Mouse (Mus musculus) heart, postnatal 0 days (tissue): ENCODE measurements around the gene Pfkfb4. TPM values are rescaled to one million over a fixed set of nuclear protein-coding genes. Genes with fewer than 3 reads are reported as not detected.

ENCODE experiments used
- ATAC-seq: fragments of 200-750 bp; cut with Nextera tagmentation; 2 replicates; pipeline ENCODE4 v1.8.0; 2017; ENCODE audit warnings: low read depth, moderate number of reproducible peaks, moderate library complexity; ENCODE audit not compliant: insufficient read depth
- DNase-seq: peaks from one replicate; pipeline ENCODE4 v3.0.0-alpha.2; 2016; ENCODE audit warnings: low spot score
- H3K27ac ChIP-seq: fragments of 300-500 bp; sonication (generic); 2 replicates; pipeline ENCODE4 v1.5.1; 2014; ENCODE audit warnings: low read depth, mild to moderate bottlenecking
- H3K27me3 ChIP-seq: fragments of 300-500 bp; sonication (generic); 2 replicates; pipeline ENCODE4 v1.6.1; 2014; ENCODE audit warnings: low read length, mixed read lengths; ENCODE audit not compliant: control insufficient read depth, insufficient read depth
- H3K36me3 ChIP-seq: fragments of 300-500 bp; sonication (generic); replicated peaks from 2 replicates; pipeline ENCODE4 v1.6.1; 2014; ENCODE audit warnings: low read length, mixed read lengths; ENCODE audit not compliant: control insufficient read depth, insufficient read depth
- H3K4me1 ChIP-seq: fragments of 300-500 bp; sonication (generic); 2 replicates; pipeline ENCODE4 v1.6.1; 2014; ENCODE audit warnings: antibody characterized with exemption; ENCODE audit not compliant: control insufficient read depth, insufficient read depth
- H3K4me2 ChIP-seq: fragments of 300-500 bp; sonication (generic); 2 replicates; pipeline ENCODE4 v1.6.1; 2014; ENCODE audit warnings: low read depth, mild to moderate bottlenecking, low read length, moderate library complexity
- H3K4me3 ChIP-seq: fragments of 300-500 bp; sonication (generic); 2 replicates; pipeline ENCODE4 v1.5.1; 2014; ENCODE audit warnings: low read depth, low read length
- H3K9ac ChIP-seq: fragments of 300-500 bp; sonication (generic); replicated peaks from 2 replicates; pipeline ENCODE4 v1.6.1; 2014; ENCODE audit warnings: low read depth, low read length, mixed read lengths
- H3K9me3 ChIP-seq: fragments of 300-500 bp; sonication (generic); replicated peaks from 2 replicates; pipeline ENCODE4 v1.6.1; 2016; ENCODE audit warnings: low read length; ENCODE audit not compliant: control insufficient read depth
- CTCF ChIP-seq: IDR thresholded peaks from 2 replicates; pipeline ENCODE4 v1.5.1; 2016; ENCODE audit warnings: antibody characterized with exemption, control low read depth, low read depth
- EP300 ChIP-seq: IDR thresholded peaks from 2 replicates; pipeline ENCODE4 v1.6.1; 2016; ENCODE audit warnings: antibody characterized with exemption, low read depth
- WGBS: fragments of 180-500 bp; shearing (Covaris S2); extraction: QIAGEN DNeasy Blood & Tissue Kit; methylation state at CpG from one replicate; pipeline ENCODE4 v1.1.7; 2014; 5-methylcytosine and 5-hydroxymethylcytosine counted together
- polyA plus RNA-seq: library from polyadenylated mRNA; unstranded; fragments of >200 nt; fragmentation: Nextera tagmentation; extraction: Ambion mirVana; gene quantifications from 2 replicates; pipeline ENCODE4 v1.2.1, GENCODE M21; 2015
- total RNA-seq: library from RNA; depleted of rRNA; stranded (reverse); fragments of >200 nt; gene quantifications from 2 replicates; pipeline ENCODE4 v1.2.3, GENCODE M21; 2014; ENCODE audit warnings: low replicate concordance

Pfkfb4 gene
- total and polyA plus RNA-seq, 2 experiments from 2014 or later, result 3.1 to 4.0 TPM

GRCm38 (mm10) chr9:109008081-109008480, 16.5 kb downstream of the Pfkfb4 start:
- H3K4me3 ChIP-seq, result no peak overlapping the region
- H3K9ac ChIP-seq, result no peak overlapping the region
- no peaks in the 10 kb centered on the region for H3K9me3 ChIP-seq
- H3K27me3 ChIP-seq, result no peaks in the 10 kb centered on the region
- H3K4me1 ChIP-seq, result no peaks in the 10 kb centered on the region
- no peak overlapping the region for H3K4me2 ChIP-seq
- no peak overlapping the region for H3K27ac ChIP-seq
- no peak for TF ChIP-seq CTCF
- TF ChIP-seq EP300, result no peak
- no peaks in the 10 kb centered on the region for H3K36me3 ChIP-seq
- no peak for DNase-seq
- no peak for ATAC-seq
- WGBS, result 78% methylated on average over 9 of the region's 9 CpGs

- H3K27ac ChIP-seq, result no peak overlapping the region
- DNase-seq (no peak), ATAC-seq (no peak)
- H3K4me1 ChIP-seq, result no peaks in the 10 kb centered on the region
- TF ChIP-seq CTCF (no peak), EP300 (no peak)
- H3K27me3 ChIP-seq, result no peaks in the 10 kb centered on the region
- H3K36me3 ChIP-seq, result no peaks in the 10 kb centered on the region
- no peak overlapping the region for H3K9ac ChIP-seq
- H3K9me3 ChIP-seq, result no peaks in the 10 kb centered on the region
- 60% methylated on average over 9 of the region's 10 CpGs for WGBS
- 0 out of 2 replicates have a peak overlapping the region, but pooled peaks have one; percentile 21 for H3K4me2 ChIP-seq
- H3K4me3 ChIP-seq, result no peak overlapping the region
Measured at GRCm38 (mm10) chr9:109008994-109009635, 17.5 kb downstream of the Pfkfb4 start.

GRCm38 (mm10) chr9:109009636-109010315, 18.2 kb downstream of the Pfkfb4 start:
- Histone ChIP-seq H3K4me1 (no peaks in the 10 kb centered on the region), H3K9me3 (no peaks in the 10 kb centered on the region), H3K27ac (no peak overlapping the region), H3K36me3 (no peaks in the 10 kb centered on the region), H3K4me3 (no peak overlapping the region), H3K27me3 (no peaks in the 10 kb centered on the region), H3K9ac (no peak overlapping the region), H3K4me2 (peak overlapping the region; percentile 21; the same call in 1 of the 2 replicates)
- TF ChIP-seq CTCF, result no peak
- no peak for TF ChIP-seq EP300
- DNase-seq, result peak; percentile 61
- peak; percentile 81 for ATAC-seq
- WGBS, result 35% methylated on average over 17 of the region's 17 CpGs

- no peak overlapping the region for H3K27ac ChIP-seq
- DNase-seq (no peak), ATAC-seq (no peak)
- no peak overlapping the region for H3K4me3 ChIP-seq
- TF ChIP-seq CTCF (no peak), EP300 (no peak)
- no peak overlapping the region for H3K4me2 ChIP-seq
- 65% methylated on average over 14 of the region's 14 CpGs for WGBS
- H3K27me3 ChIP-seq, result no peaks in the 10 kb centered on the region
- no peaks in the 10 kb centered on the region for H3K9me3 ChIP-seq
- H3K9ac ChIP-seq, result no peak overlapping the region
- no peaks in the 10 kb centered on the region for H3K4me1 ChIP-seq
- no peaks in the 10 kb centered on the region for H3K36me3 ChIP-seq
Measured at GRCm38 (mm10) chr9:109010316-109010690, 18.7 kb downstream of the Pfkfb4 start.

GRCm38 (mm10) chr9:109015397-109015796, 23.8 kb downstream of the Pfkfb4 start:
- Histone ChIP-seq H3K27ac (no peak overlapping the region), H3K9ac (no peak overlapping the region), H3K9me3 (no peaks in the 10 kb centered on the region), H3K4me3 (no peak overlapping the region), H3K4me2 (no peak overlapping the region), H3K27me3 (no peaks in the 10 kb centered on the region), H3K36me3 (no peaks in the 10 kb centered on the region), H3K4me1 (no peaks in the 10 kb centered on the region)
- TF ChIP-seq EP300 (no peak), CTCF (no peak)
- no peak for ATAC-seq
- no peak for DNase-seq
- 46% methylated on average over 8 of the region's 8 CpGs for WGBS
